Mouse (Mus musculus): Measurements from ENCODE around the gene Slirp.
A peak's percentile ranks its signal among the peaks of the same experiment; 100 is the strongest.

The Slirp gene

GRCm38 (mm10) chr12:87443700-87444122 lies at the start of gene Slirp, which contains the start of gene Alkbh1:
Gene Slirp, plus strand, starts transcription at chr12:87443896.
Gene Alkbh1, minus strand, starts transcription at chr12:87444017.
- DNase-seq = peak; percentile 90 to 93

GRCm38 (mm10) chr12:87394316-87394715 lies 49.4 kb upstream of the Slirp start:
- DNase-seq = no peak

- no peak for DNase-seq
Measured at GRCm38 (mm10) chr12:87397126-87397525, 46.6 kb upstream of the Slirp start.

- DNase-seq = no peak
Measured at GRCm38 (mm10) chr12:87397811-87398417, 45.8 kb upstream of the Slirp start.

GRCm38 (mm10) chr12:87399119-87399819 lies 44.4 kb upstream of the Slirp start:
- DNase-seq = no peak

- DNase-seq = no peak
Measured at GRCm38 (mm10) chr12:87401883-87402282, 41.8 kb upstream of the Slirp start.

GRCm38 (mm10) chr12:87405165-87405564 lies 38.5 kb upstream of the Slirp start:
- DNase-seq = no peak

GRCm38 (mm10) chr12:87405721-87406120 lies 38.0 kb upstream of the Slirp start:
- no peak for DNase-seq

GRCm38 (mm10) chr12:87407869-87408605 lies 35.7 kb upstream of the Slirp start:
- DNase-seq = no peak

- no peak for DNase-seq
Measured at GRCm38 (mm10) chr12:87409123-87409522, 34.6 kb upstream of the Slirp start.

GRCm38 (mm10) chr12:87410999-87411398 lies 32.7 kb upstream of the Slirp start:
- no peak for DNase-seq

- peak; percentile 67 to 69 for DNase-seq
Measured at GRCm38 (mm10) chr12:87413179-87413790, 30.4 kb upstream of the Slirp start.

GRCm38 (mm10) chr12:87415358-87415757 lies 28.3 kb upstream of the Slirp start:
- DNase-seq = no peak

GRCm38 (mm10) chr12:87416690-87417089 lies 27.0 kb upstream of the Slirp start:
- peak; percentile 33 to 37 for DNase-seq

- DNase-seq = no peak
Measured at GRCm38 (mm10) chr12:87418921-87419320, 24.8 kb upstream of the Slirp start.

- DNase-seq = no peak
Measured at GRCm38 (mm10) chr12:87419974-87420485, 23.7 kb upstream of the Slirp start.

- DNase-seq = no peak
Measured at GRCm38 (mm10) chr12:87421708-87422507, 21.8 kb upstream of the Slirp start.

- DNase-seq = no peak
Measured at GRCm38 (mm10) chr12:87423700-87424099, 20.0 kb upstream of the Slirp start.

GRCm38 (mm10) chr12:87424516-87424915 lies 19.2 kb upstream of the Slirp start:
- no peak for DNase-seq

GRCm38 (mm10) chr12:87426354-87427031 lies 17.2 kb upstream of the Slirp start:
- DNase-seq = no peak

GRCm38 (mm10) chr12:87428295-87428694 lies 15.4 kb upstream of the Slirp start:
- no peak for DNase-seq

- no peak for DNase-seq
Measured at GRCm38 (mm10) chr12:87428885-87429284, 14.8 kb upstream of the Slirp start.

Measured in cerebellum, postnatal 36 days (tissue).